Comparison of ENCODE assay signal across 13 mouse cellular contexts in the genomic region with DNA sequence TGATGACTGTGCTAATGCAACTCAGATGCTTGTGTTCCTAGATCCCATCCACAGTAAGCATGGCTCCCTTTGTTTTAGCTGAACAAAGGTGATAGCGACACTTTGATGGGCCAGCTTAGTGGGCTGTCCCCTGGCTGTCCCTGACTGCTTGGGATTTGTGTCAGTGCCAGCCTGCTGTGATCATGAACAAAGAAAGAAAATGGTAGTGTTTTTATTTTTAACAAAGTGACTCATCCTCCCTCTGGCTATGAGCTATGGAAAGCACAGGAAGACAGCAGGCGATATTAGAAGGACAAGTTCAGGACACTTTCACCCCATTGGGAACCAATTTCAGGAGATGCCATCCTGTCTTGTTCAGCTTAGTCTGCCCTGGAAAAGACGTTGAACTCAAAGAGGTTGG.
DNase-seq lines count a peak whose midpoint lies in the region.
"Had no signal": no experiment of that assay in that cellular context is flagged by ENCODE, and none has a peak within 500 bp of the region (broad histone marks: within the 10 kb centered on the region; RNA-seq: fewer than 3 reads in every experiment).

No protein-coding gene starts in this region.

- DNase-seq in cerebellum, adult 9-10 months, result peak; percentile 43
- DNase-seq in cerebellum, adult 11 months, result no peak
- DNase-seq in heart, adult 11 months, result peak; percentile 75
- DNase-seq in heart, adult 8-10 months (ENCODE audit: low spot score), result no peak
- peak; percentile 15 to 39 for DNase-seq in cerebellum, postnatal 25 days
- DNase-seq in ovary, postnatal 10 days (ENCODE audit: low spot score), result no peak
- DNase-seq: adrenal gland, adult 2 months; adrenal gland, postnatal 25 days; forebrain, postnatal 0 days; gastrocnemius, postnatal 36 days; heart, adult 18-20 months; heart, postnatal 14 days; kidney, adult 18-20 months had no signal

Comparison
In these comparisons a context has a peak if more than half of its experiments do, and no peak if none do; other contexts are left out.
1. DNase-seq: peak in cerebellum, adult 9-10 months (single experiment), heart, adult 11 months (single experiment) and cerebellum, postnatal 25 days (2 of 2); none in cerebellum, adult 11 months (single experiment), heart, adult 8-10 months (single experiment) and ovary, postnatal 10 days (single experiment).